Mouse (Mus musculus): ENCODE measurements around the gene Rab24. TPM values are rescaled to one million over a fixed set of nuclear protein-coding genes. Genes with fewer than 3 reads are reported as not detected.
A peak's percentile ranks its signal among the peaks of the same experiment; 100 is the strongest.

Rab24 gene
- polyA plus RNA-seq, 1 experiment from 2014 or later = 79.2 TPM

GRCm38 (mm10) chr13:55322130-55322825 is 532 bp upstream of the Rab24 start:
- peak overlapping the region; percentile 91 for H3K27ac ChIP-seq (ENCODE audit: low read length)
- peaks cover 32% of the 10 kb centered on the region for H3K4me1 ChIP-seq (ENCODE audit: control insufficient read depth, insufficient read depth, low read length)
- no peaks in the 10 kb centered on the region for H3K9me3 ChIP-seq (replicated peaks; ENCODE audit: control insufficient read depth, low read length)
- H3K36me3 ChIP-seq (ENCODE audit: control insufficient read depth, insufficient read depth, low read length) = peaks cover 14% of the 10 kb centered on the region; the same call in 1 of the 2 replicates
- H3K4me2 ChIP-seq (ENCODE audit: low read depth, low read length) = peak overlapping the region; percentile 86
- H3K27me3 ChIP-seq (ENCODE audit: control insufficient read depth, insufficient read depth, low read length) = no peaks in the 10 kb centered on the region
- WGBS = under 1% methylated on average over 31 of the region's 31 CpGs
- no peak for ATAC-seq (ENCODE audit: insufficient read depth, low FRiP score)
- H3K4me3 ChIP-seq (replicated peaks; ENCODE audit: low read length) = peak overlapping the region; percentile 95
- H3K9ac ChIP-seq (ENCODE audit: low read length) = peak overlapping the region; percentile 96

- Histone ChIP-seq H3K9me3 (replicated peaks; ENCODE audit: control insufficient read depth, low read length) (no peaks in the 10 kb centered on the region), H3K4me3 (replicated peaks; ENCODE audit: low read length) (peak within 1 kb of the TSS; percentile 95), H3K9ac (ENCODE audit: low read length) (peak within 1 kb of the TSS; percentile 96), H3K4me2 (ENCODE audit: low read depth, low read length) (peak within 1 kb of the TSS; percentile 86), H3K27ac (ENCODE audit: low read length) (peak within 1 kb of the TSS; percentile 91), H3K4me1 (ENCODE audit: control insufficient read depth, insufficient read depth, low read length) (peaks cover 25% of the 10 kb centered on the region), H3K36me3 (ENCODE audit: control insufficient read depth, insufficient read depth, low read length) (peaks cover 5% of the 10 kb centered on the region; the same call in 1 of the 2 replicates), H3K27me3 (ENCODE audit: control insufficient read depth, insufficient read depth, low read length) (no peaks in the 10 kb centered on the region)
- ATAC-seq (ENCODE audit: insufficient read depth, low FRiP score) = peak; percentile 9; the same call in 1 of the 2 replicates
- WGBS = 63% methylated on average over 4 of the region's 4 CpGs
These were observed 1.7 kb downstream of the Rab24 start, which contains the start of gene Prelid1 for GRCm38 (mm10) chr13:55319931-55320533. Gene Prelid1, plus strand, starts transcription at chr13:55320500.

GRCm38 (mm10) chr13:55318351-55318750 is 3.4 kb downstream of the Rab24 start:
- ATAC-seq (ENCODE audit: insufficient read depth, low FRiP score) = no peak
- Histone ChIP-seq H3K27me3 (ENCODE audit: control insufficient read depth, insufficient read depth, low read length) (no peaks in the 10 kb centered on the region), H3K4me1 (ENCODE audit: control insufficient read depth, insufficient read depth, low read length) (peaks cover 17% of the 10 kb centered on the region), H3K4me3 (replicated peaks; ENCODE audit: low read length) (no peak overlapping the region), H3K4me2 (ENCODE audit: low read depth, low read length) (no peak overlapping the region), H3K9me3 (replicated peaks; ENCODE audit: control insufficient read depth, low read length) (no peaks in the 10 kb centered on the region), H3K36me3 (ENCODE audit: control insufficient read depth, insufficient read depth, low read length) (peaks cover 7% of the 10 kb centered on the region; the same call in 1 of the 2 replicates), H3K27ac (ENCODE audit: low read length) (peak overlapping the region; percentile 61), H3K9ac (ENCODE audit: low read length) (no peak overlapping the region)
- WGBS = 76% methylated on average over 3 of the region's 3 CpGs

GRCm38 (mm10) chr13:55314891-55315412 is 6.8 kb downstream of the Rab24 start:
- Histone ChIP-seq H3K9me3 (replicated peaks; ENCODE audit: control insufficient read depth, low read length) (no peaks in the 10 kb centered on the region), H3K9ac (ENCODE audit: low read length) (no peak overlapping the region), H3K36me3 (ENCODE audit: control insufficient read depth, insufficient read depth, low read length) (peaks cover 37% of the 10 kb centered on the region), H3K27ac (ENCODE audit: low read length) (no peak overlapping the region), H3K4me2 (ENCODE audit: low read depth, low read length) (no peak overlapping the region), H3K27me3 (ENCODE audit: control insufficient read depth, insufficient read depth, low read length) (no peaks in the 10 kb centered on the region), H3K4me1 (ENCODE audit: control insufficient read depth, insufficient read depth, low read length) (no peaks in the 10 kb centered on the region; the same call in 1 of the 2 replicates), H3K4me3 (replicated peaks; ENCODE audit: low read length) (no peak overlapping the region)
- WGBS = 73% methylated on average over 2 of the region's 2 CpGs
- ATAC-seq (ENCODE audit: insufficient read depth, low FRiP score) = no peak

GRCm38 (mm10) chr13:55313051-55313450 is 8.7 kb downstream of the Rab24 start:
- no peak overlapping the region for H3K27ac ChIP-seq (ENCODE audit: low read length)
- 88% methylated on average over 9 of the region's 9 CpGs for WGBS
- no peak overlapping the region for H3K4me3 ChIP-seq (replicated peaks; ENCODE audit: low read length)
- H3K27me3 ChIP-seq (ENCODE audit: control insufficient read depth, insufficient read depth, low read length) = no peaks in the 10 kb centered on the region
- no peaks in the 10 kb centered on the region for H3K4me1 ChIP-seq (ENCODE audit: control insufficient read depth, insufficient read depth, low read length)
- H3K4me2 ChIP-seq (ENCODE audit: low read depth, low read length) = no peak overlapping the region
- no peak for ATAC-seq (ENCODE audit: insufficient read depth, low FRiP score)
- H3K36me3 ChIP-seq (ENCODE audit: control insufficient read depth, insufficient read depth, low read length) = peaks cover 32% of the 10 kb centered on the region
- H3K9ac ChIP-seq (ENCODE audit: low read length) = no peak overlapping the region
- no peaks in the 10 kb centered on the region for H3K9me3 ChIP-seq (replicated peaks; ENCODE audit: control insufficient read depth, low read length)

- Histone ChIP-seq H3K4me2 (ENCODE audit: low read depth, low read length) (no peak overlapping the region), H3K9ac (ENCODE audit: low read length) (no peak overlapping the region), H3K36me3 (ENCODE audit: control insufficient read depth, insufficient read depth, low read length) (peaks cover 34% of the 10 kb centered on the region), H3K9me3 (replicated peaks; ENCODE audit: control insufficient read depth, low read length) (no peaks in the 10 kb centered on the region), H3K27ac (ENCODE audit: low read length) (no peak overlapping the region), H3K27me3 (ENCODE audit: control insufficient read depth, insufficient read depth, low read length) (no peaks in the 10 kb centered on the region), H3K4me1 (ENCODE audit: control insufficient read depth, insufficient read depth, low read length) (no peaks in the 10 kb centered on the region), H3K4me3 (replicated peaks; ENCODE audit: low read length) (no peak overlapping the region)
- ATAC-seq (ENCODE audit: insufficient read depth, low FRiP score) = no peak
- 86% methylated on average over 8 of the region's 8 CpGs for WGBS
These were observed 9.6 kb downstream of the Rab24 start for GRCm38 (mm10) chr13:55312028-55312630.

- peaks cover 35% of the 10 kb centered on the region for H3K36me3 ChIP-seq (ENCODE audit: control insufficient read depth, insufficient read depth, low read length)
- WGBS = 89% methylated on average over 5 of the region's 5 CpGs
- H3K4me1 ChIP-seq (ENCODE audit: control insufficient read depth, insufficient read depth, low read length) = no peaks in the 10 kb centered on the region
- ATAC-seq (ENCODE audit: insufficient read depth, low FRiP score) = no peak
- H3K27ac ChIP-seq (ENCODE audit: low read length) = no peak overlapping the region
- no peaks in the 10 kb centered on the region for H3K27me3 ChIP-seq (ENCODE audit: control insufficient read depth, insufficient read depth, low read length)
- H3K9me3 ChIP-seq (replicated peaks; ENCODE audit: control insufficient read depth, low read length) = no peaks in the 10 kb centered on the region
- H3K9ac ChIP-seq (ENCODE audit: low read length) = no peak overlapping the region
- H3K4me2 ChIP-seq (ENCODE audit: low read depth, low read length) = no peak overlapping the region
- no peak overlapping the region for H3K4me3 ChIP-seq (replicated peaks; ENCODE audit: low read length)
These were observed 20.8 kb downstream of the Rab24 start for GRCm38 (mm10) chr13:55300913-55301312.

GRCm38 (mm10) chr13:55296760-55297159 is 25.0 kb downstream of the Rab24 start:
- WGBS = 96% methylated on average over 1 of the region's 1 CpGs
- no peak overlapping the region for H3K4me2 ChIP-seq (ENCODE audit: low read depth, low read length)
- H3K4me3 ChIP-seq (replicated peaks; ENCODE audit: low read length) = no peak overlapping the region
- no peak overlapping the region for H3K27ac ChIP-seq (ENCODE audit: low read length)
- no peaks in the 10 kb centered on the region for H3K9me3 ChIP-seq (replicated peaks; ENCODE audit: control insufficient read depth, low read length)
- no peak overlapping the region for H3K9ac ChIP-seq (ENCODE audit: low read length)
- no peaks in the 10 kb centered on the region for H3K4me1 ChIP-seq (ENCODE audit: control insufficient read depth, insufficient read depth, low read length)
- no peak for ATAC-seq (ENCODE audit: insufficient read depth, low FRiP score)
- peaks cover 24% of the 10 kb centered on the region for H3K36me3 ChIP-seq (ENCODE audit: control insufficient read depth, insufficient read depth, low read length)
- no peaks in the 10 kb centered on the region for H3K27me3 ChIP-seq (ENCODE audit: control insufficient read depth, insufficient read depth, low read length)

- Histone ChIP-seq H3K4me3 (replicated peaks; ENCODE audit: low read length) (no peak overlapping the region), H3K4me2 (ENCODE audit: low read depth, low read length) (no peak overlapping the region), H3K9ac (ENCODE audit: low read length) (no peak overlapping the region), H3K27ac (ENCODE audit: low read length) (no peak overlapping the region), H3K27me3 (ENCODE audit: control insufficient read depth, insufficient read depth, low read length) (no peaks in the 10 kb centered on the region), H3K4me1 (ENCODE audit: control insufficient read depth, insufficient read depth, low read length) (no peaks in the 10 kb centered on the region), H3K36me3 (ENCODE audit: control insufficient read depth, insufficient read depth, low read length) (peaks cover 23% of the 10 kb centered on the region), H3K9me3 (replicated peaks; ENCODE audit: control insufficient read depth, low read length) (no peaks in the 10 kb centered on the region)
- 75% methylated on average over 3 of the region's 3 CpGs for WGBS
- no peak for ATAC-seq (ENCODE audit: insufficient read depth, low FRiP score)
These were observed 32.9 kb downstream of the Rab24 start for GRCm38 (mm10) chr13:55288854-55289253.

Measured in stomach, embryonic 16.5 days (tissue).